Mouse (Mus musculus) gastrocnemius, postnatal 25 days (tissue): ENCODE results near the gene Arid5a. TPM values are rescaled to one million over a fixed set of nuclear protein-coding genes. Genes with fewer than 3 reads are reported as not detected.

ENCODE experiments used
- DNase-seq: peaks from one replicate; pipeline ENCODE4 v3.0.0; 2022
- long read RNA-seq, 2 experiments: library from polyadenylated mRNA; stranded (forward); transcript quantifications; one replicate each; pipeline ENCODE4 v2.0.0; 2021
- total RNA-seq, 2 experiments: library from RNA; stranded (reverse); gene quantifications; 1 replicate in 1 of 2; 2 replicates in 1 of 2; pipeline ENCODE4 v1.2.3; 2021

Gene Arid5a
- total RNA-seq, result 10 to 100 TPM in 1 of 2 experiments, 1 to 10 TPM in 1; 5.4 to 10.5 TPM
- long read RNA-seq, experiment 1, full-length matches to known transcripts, result 7 of 9 reads
- long read RNA-seq, experiment 1, partial matches to known transcripts, result 0 of 9 reads
- long read RNA-seq, experiment 1, other reads (novel, unspliced or antisense), result 2 of 9 reads
- long read RNA-seq, experiment 2, full-length matches to known transcripts, result 4 of 10 reads
- long read RNA-seq, experiment 2, partial matches to known transcripts, result 0 of 10 reads
- long read RNA-seq, experiment 2, other reads (novel, unspliced or antisense), result 6 of 10 reads

DNA sequence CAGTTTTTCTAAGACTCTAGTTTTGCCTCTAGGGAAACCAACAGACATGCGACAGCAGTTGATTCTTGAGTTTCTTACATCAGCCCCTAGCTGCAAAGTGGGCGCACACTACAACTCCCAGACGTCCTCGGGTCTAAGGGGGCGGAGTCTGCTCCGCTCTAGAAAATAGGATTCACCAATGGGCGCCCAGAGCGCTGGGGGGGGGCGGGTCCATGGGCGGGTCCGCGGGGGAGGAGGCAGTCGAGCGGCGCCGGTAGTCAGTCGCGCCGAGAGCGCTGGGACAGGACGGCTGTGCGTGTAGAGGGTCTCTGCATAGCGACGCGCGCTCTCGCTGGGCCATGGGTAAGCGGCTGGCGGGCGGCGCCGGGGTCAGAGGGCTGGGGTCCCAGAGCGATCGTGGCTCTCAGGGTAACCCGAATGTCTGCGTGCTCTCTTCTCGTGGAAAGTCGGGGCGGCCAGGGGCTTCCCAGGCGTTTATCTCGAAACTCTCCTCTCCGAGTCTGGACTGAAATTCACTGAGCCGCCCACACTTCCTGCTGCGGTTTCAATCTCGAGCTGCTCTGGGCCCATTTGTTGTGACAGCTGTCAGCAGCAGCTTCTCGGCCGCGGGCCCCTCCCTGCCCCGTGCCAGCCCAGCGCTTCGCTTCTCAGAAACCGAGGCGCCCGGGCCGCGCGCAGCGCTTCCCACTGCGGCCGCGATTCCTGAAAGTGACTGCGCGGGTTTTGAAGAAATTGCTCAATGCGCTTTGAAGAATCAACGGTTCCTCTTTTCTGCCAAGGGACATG lies at the start of gene Arid5a:
Gene Arid5a (plus strand): TSS at position 239 of the 786 bp plus-strand sequence.
- peak; percentile 85 for DNase-seq

DNA sequence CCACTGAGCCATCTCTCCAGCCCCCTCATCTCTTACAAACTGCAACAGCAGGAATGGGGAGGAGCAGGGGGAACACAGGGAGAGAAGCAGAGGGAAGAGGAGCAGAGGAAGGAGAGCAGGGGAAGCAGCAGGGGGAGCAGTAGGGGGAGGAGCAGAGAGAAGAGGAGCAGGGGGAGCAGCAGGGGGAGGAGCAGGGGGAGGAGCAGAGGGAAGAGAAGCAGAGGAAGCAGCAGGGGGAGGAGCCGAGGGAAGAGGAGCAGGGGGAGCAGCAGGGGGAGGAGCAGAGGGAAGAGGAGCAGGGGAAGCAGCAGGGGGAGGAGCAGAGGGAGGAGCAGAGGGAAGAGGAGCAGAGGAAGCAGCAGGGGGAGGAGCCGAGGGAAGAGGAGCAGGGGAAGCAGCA lies 48.9 kb upstream of the Arid5a start:
- DNase-seq, result no peak

DNA sequence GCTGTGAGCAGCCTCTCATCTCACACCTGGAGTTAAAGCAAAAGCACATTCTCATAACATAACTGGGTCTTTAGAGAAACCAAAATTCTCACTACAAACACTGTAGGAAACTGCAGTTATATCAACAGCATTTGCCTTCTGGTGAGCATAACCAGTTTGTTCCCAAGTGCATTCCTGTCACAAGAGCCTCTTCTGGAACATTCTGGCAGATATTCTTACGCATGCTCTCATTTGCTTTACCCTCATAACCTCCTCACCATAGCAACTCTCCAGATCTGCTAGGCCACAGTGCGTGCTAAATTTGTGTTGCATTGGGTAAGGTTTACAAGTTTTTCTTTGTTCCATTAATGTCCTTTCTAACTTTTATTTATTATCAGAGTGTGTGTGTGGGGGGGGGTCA lies 48.3 kb upstream of the Arid5a start:
- no peak for DNase-seq

DNA sequence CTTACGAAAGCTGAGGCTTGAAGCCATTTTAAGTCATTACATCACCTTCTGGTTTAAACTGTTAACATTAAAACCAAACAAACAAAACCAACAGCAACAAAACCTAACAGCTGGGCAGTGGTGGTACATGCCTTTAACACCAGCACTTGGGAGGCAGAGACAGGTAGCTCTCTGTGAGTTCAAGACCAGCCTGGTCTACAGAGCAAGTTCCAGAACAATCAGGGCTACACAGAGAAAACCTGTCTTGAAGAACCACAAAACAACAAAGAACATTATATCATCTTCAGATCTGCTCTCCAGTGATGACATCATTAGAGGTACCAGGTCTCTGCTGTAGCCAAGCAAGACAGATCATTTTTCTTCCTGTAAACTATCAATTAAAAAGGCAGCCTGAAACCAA lies 47.1 kb upstream of the Arid5a start:
- DNase-seq, result no peak

DNA sequence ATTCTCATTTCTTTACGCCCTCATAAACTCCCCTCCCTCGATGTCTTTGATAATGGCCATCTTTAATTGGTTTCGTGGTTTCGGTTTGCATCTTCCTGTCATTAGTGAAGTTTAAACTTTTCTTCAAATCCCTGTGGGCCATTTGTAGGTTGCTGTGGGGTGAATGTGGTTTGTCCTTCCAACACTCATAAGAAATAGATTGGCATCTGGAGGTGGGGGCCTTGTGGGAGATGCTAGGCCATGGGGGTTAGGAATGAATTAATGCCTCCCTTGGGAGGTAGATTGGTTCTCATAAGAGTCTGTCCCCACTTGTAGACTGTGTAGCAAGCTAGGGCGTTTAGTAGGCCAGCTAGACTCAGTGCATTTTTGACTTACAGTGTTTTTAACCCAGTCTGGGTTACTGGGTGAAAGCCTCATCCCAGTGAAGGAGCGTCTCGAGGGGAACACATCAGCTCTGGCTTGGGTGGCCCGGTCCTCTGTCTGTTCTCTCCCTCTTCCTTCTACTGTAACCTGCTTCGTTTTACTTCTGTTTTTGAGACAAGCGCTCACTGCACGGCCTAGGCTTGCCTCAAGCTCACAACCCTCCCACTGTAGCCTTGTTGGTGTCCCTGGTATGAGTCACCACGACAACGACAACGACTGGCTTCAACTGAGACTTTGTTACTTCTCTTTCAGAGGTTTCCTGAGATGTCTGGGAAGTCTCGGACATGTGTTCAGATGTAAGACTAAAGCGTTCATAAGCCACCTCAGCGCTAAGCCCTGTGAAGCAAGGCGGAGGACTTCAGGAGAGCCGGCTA lies 45.6 kb upstream of the Arid5a start:
- DNase-seq, result no peak

DNA sequence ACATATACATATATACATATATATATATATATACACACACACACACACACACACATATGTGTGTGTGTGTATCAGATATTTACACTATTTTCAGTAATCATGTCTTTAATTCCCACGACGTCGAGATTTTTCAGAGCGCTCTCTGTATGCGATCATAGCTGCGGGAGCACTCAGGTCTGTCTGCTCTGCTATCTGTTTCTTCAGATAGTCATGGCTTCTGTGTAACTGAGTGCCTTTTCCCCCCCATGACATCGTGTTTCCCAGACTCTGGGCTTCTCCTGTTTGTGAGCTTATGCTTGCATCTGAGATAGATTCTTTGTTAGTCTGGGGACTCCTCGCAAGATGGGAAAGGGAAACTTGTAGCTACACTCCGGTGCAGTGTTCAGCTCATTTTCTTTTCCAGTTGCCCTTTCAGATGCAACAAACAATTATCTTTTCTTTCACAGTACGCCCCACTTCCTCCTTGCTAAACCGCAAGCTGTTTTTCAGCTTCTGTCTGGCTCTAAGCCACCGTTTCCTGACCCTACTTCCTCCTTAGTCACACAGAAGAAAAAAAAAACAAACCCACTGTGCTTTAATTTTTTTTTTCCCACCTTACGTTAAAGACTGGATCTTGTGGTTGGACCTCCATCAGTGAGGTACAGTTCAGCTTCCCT lies 43.6 kb upstream of the Arid5a start:
- peak; percentile 61 for DNase-seq

DNA sequence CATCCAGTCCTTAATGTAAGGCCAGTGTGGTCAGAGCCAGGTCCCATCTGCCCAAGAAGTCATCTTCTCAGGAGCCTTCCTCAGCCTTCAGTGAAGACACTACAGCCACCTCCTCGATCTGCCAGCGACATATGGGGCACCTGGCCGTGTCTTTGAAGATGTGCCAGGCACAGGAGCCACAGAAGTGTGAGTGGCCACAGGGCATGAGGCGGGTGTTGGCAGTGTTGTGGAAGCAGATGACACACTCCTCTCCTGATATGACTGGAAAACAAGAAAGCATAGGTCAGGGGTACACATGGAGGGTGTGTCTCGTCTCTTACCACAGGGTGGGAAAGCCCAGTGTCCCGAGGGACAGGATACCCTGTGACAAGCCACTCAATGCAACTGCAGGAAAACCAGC lies 41.2 kb upstream of the Arid5a start:
- no peak for DNase-seq

DNA sequence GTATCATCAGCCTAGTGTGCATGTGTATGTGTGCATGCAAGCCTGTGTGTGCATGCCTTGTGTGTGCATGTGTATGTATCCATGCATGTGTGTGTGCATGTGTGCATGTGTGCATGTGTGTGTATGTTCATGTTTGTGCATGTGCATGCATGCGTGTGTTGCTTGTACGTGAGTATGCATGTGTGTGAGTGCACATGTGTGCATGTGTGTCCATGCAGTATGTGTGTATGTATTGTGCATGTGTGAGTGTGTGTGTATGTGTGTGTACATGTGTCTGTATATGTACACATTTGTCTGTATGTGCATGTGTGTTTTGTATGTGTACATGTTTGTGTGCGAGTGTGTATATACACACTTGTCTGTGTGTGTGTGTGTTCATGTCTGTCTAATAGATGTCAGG lies 39.9 kb upstream of the Arid5a start:
- no peak for DNase-seq

DNA sequence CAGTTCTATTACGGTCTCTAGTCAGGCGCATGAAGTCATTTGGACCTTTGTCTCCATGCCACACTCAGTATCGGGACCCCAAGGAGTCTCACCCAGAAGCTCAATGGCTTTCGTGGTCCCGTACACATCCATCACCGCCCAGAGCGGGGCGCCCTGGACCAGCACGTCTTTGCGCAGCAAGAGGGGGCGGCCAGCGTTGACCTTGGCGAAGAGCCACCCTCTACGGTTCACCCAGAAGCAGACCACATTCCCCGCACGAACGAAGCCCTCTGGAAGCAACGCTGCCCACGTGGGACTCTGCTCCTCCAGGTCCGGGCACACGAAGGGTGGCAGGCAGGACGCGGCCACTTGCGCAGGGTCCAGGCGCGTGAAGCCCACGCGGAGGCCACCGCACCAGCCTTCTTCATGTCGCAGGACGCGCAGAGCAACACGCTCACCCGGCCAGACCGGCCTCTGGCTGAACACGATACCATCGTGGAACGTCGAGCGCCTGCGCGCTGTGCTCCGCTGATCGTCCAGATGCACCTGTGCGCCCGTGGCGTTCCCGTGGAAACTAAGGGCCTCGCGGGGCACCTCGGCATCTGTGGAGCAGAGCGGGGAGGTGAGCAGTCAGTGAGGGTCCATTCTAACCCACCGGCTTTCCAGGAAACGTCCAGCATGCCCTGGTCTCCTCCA lies 38.3 kb upstream of the Arid5a start:
- DNase-seq, result no peak

DNA sequence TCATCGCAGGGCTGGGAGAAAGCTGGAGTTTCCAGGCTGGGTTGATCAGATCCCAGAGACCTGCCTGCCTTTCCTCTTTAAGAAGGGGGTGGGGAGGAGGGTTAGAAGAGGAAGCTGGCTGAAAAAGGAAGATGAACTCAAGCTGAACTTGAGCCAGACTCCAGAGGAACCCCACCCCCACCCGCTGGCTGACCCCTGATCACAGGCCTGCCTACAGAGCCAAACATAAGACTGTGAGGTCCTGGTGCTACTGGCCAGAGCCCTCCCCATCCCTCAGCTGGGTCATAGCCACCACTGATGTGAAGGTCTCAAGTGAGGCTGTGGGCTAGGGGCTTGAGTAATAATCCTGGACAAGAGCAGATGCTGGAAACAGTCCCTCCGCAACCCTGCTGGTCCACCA lies 36.9 kb upstream of the Arid5a start:
- peak; percentile 47 for DNase-seq

DNA sequence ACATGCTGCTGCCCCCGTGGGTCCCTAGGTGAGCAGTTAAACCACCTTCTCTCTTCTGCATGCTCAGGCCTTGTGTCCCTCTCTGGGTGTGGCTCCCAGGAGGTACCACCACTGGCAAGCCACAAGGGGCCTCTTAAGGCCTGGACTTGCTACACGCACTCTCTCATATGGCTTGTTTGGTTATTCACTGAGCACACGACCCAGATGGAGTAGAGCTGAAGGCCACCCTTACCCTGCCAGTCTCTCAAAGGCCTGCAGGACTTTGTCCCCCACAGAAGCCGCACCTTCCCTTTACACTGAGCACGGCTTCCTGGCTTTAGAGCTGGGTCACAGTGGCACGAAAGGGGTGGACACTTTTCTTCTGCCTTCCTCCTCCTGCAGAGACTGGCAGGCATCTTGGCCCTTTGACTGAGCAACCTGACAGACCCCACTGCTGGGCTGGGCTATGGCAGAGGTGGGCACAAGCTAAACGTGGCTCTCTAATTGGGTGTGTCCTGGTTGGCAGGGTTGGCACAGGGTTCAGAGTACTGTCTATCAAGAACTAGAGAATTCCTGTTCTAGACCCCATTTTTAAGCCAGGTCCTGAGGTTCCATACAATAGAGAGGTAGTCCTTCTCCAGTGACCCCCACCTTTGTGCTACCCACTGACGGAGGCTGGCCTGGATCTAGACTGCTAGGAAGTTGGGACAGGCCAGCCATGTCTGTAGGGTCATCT lies 35.9 kb upstream of the Arid5a start:
- DNase-seq, result no peak

DNA sequence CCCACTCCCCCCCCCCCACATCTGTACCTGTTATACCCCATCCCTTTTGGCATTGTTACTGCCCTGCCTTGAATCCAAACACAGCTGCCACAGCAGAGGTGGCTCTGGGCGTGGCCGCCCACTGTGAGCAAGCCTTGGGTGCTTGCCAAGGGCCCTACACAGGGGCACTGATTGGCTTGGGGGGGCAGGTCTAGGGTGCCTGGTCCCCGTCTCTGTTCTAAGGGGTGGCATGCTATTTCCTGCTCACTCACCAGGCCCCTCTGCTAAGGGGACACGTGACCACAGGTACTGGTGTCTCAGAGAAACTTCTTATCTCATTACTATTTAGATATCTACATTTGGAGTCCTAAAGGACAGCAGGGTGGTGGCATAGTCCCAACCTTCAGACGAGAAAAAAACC lies 35.0 kb upstream of the Arid5a start:
- no peak for DNase-seq

DNA sequence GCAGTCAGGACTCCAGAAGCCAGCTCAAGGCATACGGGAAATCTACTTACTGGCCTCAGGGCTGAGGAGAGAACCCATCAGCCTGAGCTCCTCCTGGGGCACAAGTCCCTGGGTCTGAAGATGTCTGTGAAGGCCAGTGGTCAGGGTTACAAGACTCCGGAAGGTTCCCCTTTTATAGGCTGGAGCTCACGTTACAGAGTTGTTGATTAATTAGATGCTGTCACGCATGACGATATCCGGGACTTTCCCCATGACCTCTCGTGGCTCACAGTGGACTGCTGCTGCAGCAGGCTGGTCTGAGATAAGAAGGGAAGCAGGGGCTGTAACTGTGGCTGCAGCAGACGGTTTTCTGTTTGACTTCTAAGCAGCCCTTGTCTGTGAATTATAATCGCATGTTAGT lies 34.2 kb upstream of the Arid5a start:
- DNase-seq, result no peak

DNA sequence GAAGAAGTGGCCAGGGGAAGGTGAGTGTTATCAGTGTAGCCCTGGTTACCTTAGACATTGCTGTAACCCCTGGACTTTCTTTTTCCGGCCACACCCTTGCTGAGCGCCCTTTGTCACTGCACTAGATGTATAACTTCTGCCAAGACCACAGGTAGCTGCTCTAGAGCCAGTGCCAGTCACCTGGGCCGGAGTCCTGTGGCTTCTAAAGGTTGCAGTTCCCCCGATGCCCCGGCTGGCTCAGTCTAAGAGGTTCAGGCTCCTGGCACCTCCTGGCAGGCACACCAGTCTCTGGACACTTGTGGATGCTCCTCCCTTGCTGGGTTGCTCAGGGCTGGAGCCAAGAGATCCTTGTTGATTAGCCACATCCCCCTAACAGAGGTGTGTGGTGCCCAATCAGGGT lies 33.1 kb upstream of the Arid5a start, which contains the start of gene Neurl3:
Gene Neurl3 (minus strand): TSS at position 225 of the 400 bp plus-strand sequence.
- no peak for DNase-seq

DNA sequence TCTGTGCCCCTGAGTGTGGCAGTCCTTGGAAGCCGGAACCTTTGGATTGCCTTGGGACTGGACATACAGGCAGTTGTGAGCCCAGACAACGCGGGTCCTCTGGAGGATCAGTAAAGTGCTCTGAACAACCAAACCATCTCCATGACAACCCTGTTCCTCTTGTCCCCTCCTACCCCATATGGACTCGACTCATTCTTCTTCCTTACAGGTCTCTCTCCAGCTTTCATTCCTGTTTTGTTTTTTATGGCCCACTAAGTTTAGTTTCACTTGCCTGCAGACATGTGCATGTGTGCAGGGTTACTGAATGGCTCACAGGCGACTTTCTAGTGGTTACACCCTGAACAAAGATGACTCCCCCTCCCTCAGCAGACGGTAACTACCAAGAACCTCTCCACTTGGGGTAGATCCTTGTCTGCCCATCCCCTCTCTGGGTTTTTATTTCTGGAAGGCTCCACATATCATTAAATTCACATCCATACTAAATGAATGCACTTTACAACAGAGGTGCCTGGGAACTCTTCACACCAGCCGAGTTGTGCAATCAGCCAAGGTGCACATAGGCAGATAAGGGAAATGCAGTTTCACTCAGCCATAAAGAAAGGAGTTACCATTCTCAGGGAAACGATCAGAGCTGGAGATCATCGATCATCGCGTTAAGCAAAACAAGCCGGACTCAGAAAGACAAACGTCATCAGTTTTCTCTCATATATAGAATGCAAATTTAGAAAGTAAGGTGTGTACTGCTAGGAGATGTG lies 31.7 kb upstream of the Arid5a start:
- DNase-seq, result no peak

DNA sequence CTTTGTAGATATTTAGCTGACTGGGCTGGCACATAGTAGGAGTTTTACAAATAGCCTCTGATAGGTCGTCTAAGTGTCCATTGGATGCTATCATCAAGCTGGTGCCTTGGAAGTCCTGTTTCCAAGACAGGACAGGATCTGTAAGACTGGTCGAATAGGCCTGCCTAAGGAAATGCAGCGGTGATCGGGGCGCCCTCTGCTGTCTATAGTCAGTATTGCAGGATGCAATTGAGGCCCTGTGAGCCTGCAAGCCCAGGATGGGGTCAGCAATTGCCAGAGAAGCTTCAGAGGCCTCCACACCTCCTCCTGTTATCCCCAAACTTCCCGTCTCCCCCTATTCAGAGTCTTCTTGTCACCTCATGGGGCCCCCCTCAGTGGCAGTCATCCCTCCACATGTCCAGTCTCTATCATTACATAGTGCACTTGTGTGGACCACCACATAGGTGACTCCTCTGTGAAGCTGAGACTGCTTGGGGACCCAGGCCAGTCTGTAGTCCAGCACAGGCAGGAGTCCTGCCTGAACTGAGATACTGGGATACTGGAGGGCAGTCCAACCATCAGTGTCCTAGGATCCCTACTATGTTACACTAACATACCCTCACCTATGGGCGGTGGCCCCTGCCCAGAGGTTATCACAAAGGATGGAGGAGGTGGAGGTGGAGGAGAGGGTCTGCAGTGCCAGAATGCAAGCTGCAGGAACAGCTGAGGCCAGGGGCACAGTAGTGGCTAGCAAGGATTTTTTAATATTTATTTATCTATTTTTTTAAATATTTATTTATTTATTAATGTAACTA lies 30.1 kb upstream of the Arid5a start:
- DNase-seq, result peak; percentile 59

DNA sequence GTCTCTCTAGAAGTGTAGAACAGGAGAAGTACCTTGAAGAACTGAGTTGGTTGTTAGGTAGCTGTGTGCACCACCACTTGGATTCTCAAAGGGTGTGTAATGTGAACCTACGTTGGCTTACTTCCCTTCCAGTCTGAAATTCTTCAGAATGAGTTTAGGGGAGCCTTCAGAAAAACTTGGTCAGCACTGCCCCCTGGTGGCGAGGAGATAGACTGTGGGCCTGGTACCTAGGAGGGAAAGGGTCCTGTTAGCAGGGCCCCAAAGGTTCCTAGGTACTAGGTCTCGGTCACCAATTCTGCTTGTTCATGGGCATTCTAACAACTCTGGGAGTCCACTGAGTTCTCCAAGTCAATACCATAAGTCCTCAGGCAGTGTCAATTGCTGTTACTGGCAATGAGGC lies 28.3 kb upstream of the Arid5a start:
- peak; percentile 51 for DNase-seq

DNA sequence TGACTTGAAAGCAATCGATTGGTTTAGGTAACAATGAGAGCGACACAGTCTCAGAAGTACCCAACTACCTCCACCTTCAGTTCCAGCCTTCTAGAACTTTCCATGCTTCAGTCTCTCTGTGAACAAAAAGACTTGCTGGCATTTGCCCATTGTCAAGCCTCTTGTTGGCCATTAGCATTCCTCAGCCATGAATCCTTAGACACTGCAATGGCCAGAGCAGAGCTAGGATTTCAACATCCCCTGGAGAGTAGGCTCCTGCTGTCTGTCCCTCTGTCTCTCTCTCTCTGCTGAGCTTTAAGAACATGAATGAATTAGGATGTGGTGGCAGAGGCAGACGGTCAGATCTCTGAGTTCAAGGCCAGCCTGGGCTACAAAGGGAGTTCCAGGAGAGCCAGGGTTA lies 26.6 kb upstream of the Arid5a start:
- DNase-seq, result no peak

DNA sequence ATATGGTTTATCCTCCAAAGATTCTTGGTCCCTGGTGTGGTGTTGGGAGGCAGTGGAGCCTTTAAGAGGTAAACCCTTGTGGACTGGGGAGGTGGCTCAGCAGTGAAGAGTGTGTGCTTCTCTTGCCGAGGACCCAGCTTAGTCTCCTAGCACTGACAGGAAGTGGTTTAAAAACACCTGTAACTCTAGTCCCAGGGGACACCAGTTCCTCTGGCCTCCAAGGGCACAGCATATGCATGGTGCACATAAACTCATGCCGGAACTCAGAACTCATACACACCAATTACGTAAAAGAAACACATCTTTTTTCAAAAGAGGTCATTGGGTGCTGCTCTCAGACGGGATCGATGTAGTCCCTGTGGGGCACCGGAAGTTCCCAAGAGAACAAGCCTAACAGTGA lies 25.7 kb upstream of the Arid5a start:
- DNase-seq, result no peak

DNA sequence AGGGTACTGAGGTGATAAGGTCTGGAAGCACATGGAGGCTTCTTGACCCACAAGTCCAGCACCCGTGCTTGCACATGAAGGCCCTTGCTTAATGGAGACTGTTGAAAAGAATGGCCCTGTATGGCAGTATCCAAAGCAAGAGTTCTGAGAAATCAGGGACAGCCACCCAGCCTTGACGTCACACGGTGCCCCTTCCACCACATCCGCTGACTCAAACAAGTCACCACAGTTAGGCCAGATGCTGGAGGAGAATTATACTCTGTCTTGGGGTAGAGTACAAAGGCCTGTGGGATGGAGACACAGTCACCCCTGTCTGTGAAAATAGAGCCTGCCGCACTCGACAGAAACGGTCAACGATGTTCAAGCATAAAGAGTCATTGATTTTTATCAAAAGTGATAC lies 14.1 kb upstream of the Arid5a start:
- DNase-seq, result no peak
